Mouse (Mus musculus) liver, adult 2 months (tissue): ENCODE results near the gene Zfp212. TPM values are rescaled to one million over a fixed set of nuclear protein-coding genes. Genes with fewer than 3 reads are reported as not detected.

ENCODE experiments used
- DNase-seq: peaks from one replicate; pipeline ENCODE4 v3.0.0-alpha.2; 2011; ENCODE audit warnings: low read depth, low spot score; ENCODE audit errors: extremely low read depth
- H3K27ac ChIP-seq: fragments of 200-500 bp; replicated peaks from 2 replicates; pipeline ENCODE4 v1.5.1; 2012; ENCODE audit warnings: low read depth, mild to moderate bottlenecking, control low read depth, inconsistent platforms, low read length; ENCODE audit not compliant: insufficient read depth
- H3K27me3 ChIP-seq: fragments of 200-500 bp; 2 replicates; pipeline ENCODE4 v1.6.1; 2012; ENCODE audit warnings: mild to moderate bottlenecking, moderate library complexity, low read length, inconsistent platforms; ENCODE audit not compliant: control insufficient read depth, insufficient read depth
- H3K36me3 ChIP-seq: fragments of 200-500 bp; 2 replicates; pipeline ENCODE4 v1.6.1; 2012; ENCODE audit warnings: low read length, inconsistent platforms; ENCODE audit not compliant: control insufficient read depth, insufficient read depth
- H3K4me1 ChIP-seq: fragments of 200-500 bp; 2 replicates; pipeline ENCODE4 v1.6.1; 2011; ENCODE audit warnings: low read length; ENCODE audit not compliant: control insufficient read depth, insufficient read depth
- H3K4me3 ChIP-seq: fragments of 200-500 bp; 2 replicates; pipeline ENCODE4 v1.5.1; 2011; ENCODE audit warnings: low read depth, mild to moderate bottlenecking, control low read depth, low read length, moderate library complexity; ENCODE audit not compliant: insufficient read depth
- H3K79me2 ChIP-seq: fragments of 200-500 bp; 2 replicates; pipeline ENCODE4 v1.6.1; 2012; ENCODE audit warnings: inconsistent platforms, mild to moderate bottlenecking, low read length, moderate library complexity; ENCODE audit not compliant: control insufficient read depth, insufficient read depth
- H3K9ac ChIP-seq: fragments of 200-500 bp; 2 replicates; pipeline ENCODE4 v1.6.1; 2012; ENCODE audit warnings: low read depth, mild to moderate bottlenecking, control low read depth, inconsistent platforms, low read length
- CTCF ChIP-seq: fragments of 200-500 bp; IDR thresholded peaks from 2 replicates; pipeline ENCODE4 v1.5.1; 2011; ENCODE audit warnings: low read depth, low read length, control low read depth
- POLR2A ChIP-seq: fragments of 200-500 bp; IDR thresholded peaks from 2 replicates; pipeline ENCODE4 v1.6.1; 2011; ENCODE audit warnings: low read length, control low read depth; ENCODE audit not compliant: insufficient read depth; ENCODE audit errors: extremely low read depth
- WGBS: fragments of 180-500 bp; shearing (Covaris S2); methylation state at CpG from one replicate; pipeline ENCODE4 v1.1.7; 2018; 5-methylcytosine and 5-hydroxymethylcytosine counted together
- polyA plus RNA-seq: library from polyadenylated mRNA; depleted of rRNA; stranded (reverse); fragments of >200 nt; gene quantifications from 2 replicates; pipeline ENCODE4 v1.2.3, GENCODE M21; 2012
- total RNA-seq: library from RNA; depleted of rRNA; stranded (reverse); fragments of >200 nt; gene quantifications from 2 replicates; pipeline ENCODE4 v1.2.3, GENCODE M21; 2014

Gene Zfp212
- total and polyA plus RNA-seq, 2 experiments = 3.3 to 5.0 TPM

- Histone ChIP-seq H3K27me3 (no peaks in the 10 kb centered on the region), H3K4me3 (no peak overlapping the region), H3K4me1 (no peaks in the 10 kb centered on the region), H3K9ac (no peak overlapping the region), H3K79me2 (no peaks in the 10 kb centered on the region), H3K36me3 (peaks cover 35% of the 10 kb centered on the region), H3K27ac (no peak overlapping the region)
- WGBS = 91% methylated on average over 19 of the region's 19 CpGs
- TF ChIP-seq CTCF (no peak), POLR2A (no peak)
- no peak for DNase-seq
Observed at GRCm38 (mm10) chr6:47904361-47904760, 15.9 kb upstream of the Zfp212 start.

- WGBS = 91% methylated on average over 44 of the region's 44 CpGs
- no peak for DNase-seq
- H3K36me3 ChIP-seq = peaks cover 29% of the 10 kb centered on the region
Observed at GRCm38 (mm10) chr6:47904917-47905695, 15.2 kb upstream of the Zfp212 start.

GRCm38 (mm10) chr6:47906326-47906725, 13.9 kb upstream of the Zfp212 start:
- no peak for TF ChIP-seq POLR2A
- TF ChIP-seq CTCF = no peak

More at GRCm38 (mm10) chr6:47904917-47905695, 15.2 kb upstream of the Zfp212 start:
- Histone ChIP-seq H3K9ac (no peak overlapping the region), H3K79me2 (no peaks in the 10 kb centered on the region), H3K4me3 (no peak overlapping the region), H3K4me1 (no peaks in the 10 kb centered on the region), H3K27me3 (no peaks in the 10 kb centered on the region), H3K27ac (no peak overlapping the region)
- TF ChIP-seq CTCF = no peak
- TF ChIP-seq POLR2A = no peak

GRCm38 (mm10) chr6:47909007-47909406, 11.3 kb upstream of the Zfp212 start:
- Histone ChIP-seq H3K4me3 (no peak overlapping the region), H3K27ac (no peak overlapping the region), H3K9ac (no peak overlapping the region), H3K27me3 (no peaks in the 10 kb centered on the region), H3K36me3 (peaks cover 8% of the 10 kb centered on the region; the same call in 1 of the 2 replicates), H3K79me2 (no peaks in the 10 kb centered on the region), H3K4me1 (no peaks in the 10 kb centered on the region)
- WGBS = 94% methylated on average over 1 of the region's 1 CpGs
- no peak for TF ChIP-seq CTCF
- no peak for TF ChIP-seq POLR2A
- no peak for DNase-seq

More at GRCm38 (mm10) chr6:47906326-47906725, 13.9 kb upstream of the Zfp212 start:
- no peak for DNase-seq
- Histone ChIP-seq H3K27ac (no peak overlapping the region), H3K4me3 (no peak overlapping the region), H3K9ac (no peak overlapping the region), H3K4me1 (no peaks in the 10 kb centered on the region), H3K36me3 (peaks cover 25% of the 10 kb centered on the region), H3K79me2 (no peaks in the 10 kb centered on the region), H3K27me3 (no peaks in the 10 kb centered on the region)
- 99% methylated on average over 5 of the region's 5 CpGs for WGBS

- Histone ChIP-seq H3K27ac (no peak overlapping the region), H3K4me1 (no peaks in the 10 kb centered on the region), H3K36me3 (no peaks in the 10 kb centered on the region), H3K9ac (no peak overlapping the region), H3K79me2 (no peaks in the 10 kb centered on the region), H3K4me3 (no peak overlapping the region), H3K27me3 (no peaks in the 10 kb centered on the region)
- WGBS = 56% methylated on average over 1 of the region's 1 CpGs
- no peak for DNase-seq
- TF ChIP-seq CTCF (no peak), POLR2A (no peak)
Observed at GRCm38 (mm10) chr6:47911650-47912049, 8.6 kb upstream of the Zfp212 start.

GRCm38 (mm10) chr6:47912991-47913390, 7.3 kb upstream of the Zfp212 start:
- 60% methylated on average over 3 of the region's 3 CpGs for WGBS
- Histone ChIP-seq H3K9ac (no peak overlapping the region), H3K36me3 (no peaks in the 10 kb centered on the region), H3K4me1 (no peaks in the 10 kb centered on the region), H3K79me2 (no peaks in the 10 kb centered on the region), H3K27ac (no peak overlapping the region), H3K27me3 (no peaks in the 10 kb centered on the region), H3K4me3 (no peak overlapping the region)
- no peak for TF ChIP-seq CTCF
- TF ChIP-seq POLR2A = no peak
- DNase-seq = no peak
